Mouse (Mus musculus) spleen, postnatal 36 days (tissue): ENCODE measurements around the gene Neu4.
A peak's percentile ranks its signal among the peaks of the same experiment; 100 is the strongest.
"Not testable (repeated sequence)": the region's sequence is repeated elsewhere in the genome, so short reads cannot be mapped to it uniquely, and the experiment has no call there.

ENCODE experiments used
- DNase-seq, 2 experiments: peaks; one replicate each; pipeline ENCODE4 v3.0.0; 2022; ENCODE audit warnings: low spot score in 2 of 2, mixed read lengths in 1 of 2

Gene Neu4

DNA sequence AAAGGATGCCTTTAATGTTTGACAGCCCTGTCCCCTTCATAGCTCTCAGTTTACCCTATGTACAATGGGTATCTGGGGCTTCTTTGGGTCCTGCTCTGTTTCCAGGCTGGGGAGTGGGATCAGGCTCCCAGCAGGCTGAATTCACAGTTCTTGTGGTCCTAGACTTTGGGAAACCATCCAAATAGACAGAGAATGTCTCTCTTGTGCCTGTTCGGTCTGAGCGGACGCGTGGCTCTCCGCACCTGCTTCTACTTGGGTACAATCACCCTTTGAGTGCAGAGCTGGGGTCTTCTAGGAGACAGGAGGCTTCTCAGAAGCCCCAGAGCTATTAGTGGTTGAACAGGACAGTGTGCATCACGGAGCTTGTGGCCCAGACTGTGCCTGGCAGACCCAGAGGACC, at the start of gene Neu4:
TSS of gene Neu4 (plus strand) at position 301 of the 400 bp plus-strand sequence.
- DNase-seq = no peak

DNA sequence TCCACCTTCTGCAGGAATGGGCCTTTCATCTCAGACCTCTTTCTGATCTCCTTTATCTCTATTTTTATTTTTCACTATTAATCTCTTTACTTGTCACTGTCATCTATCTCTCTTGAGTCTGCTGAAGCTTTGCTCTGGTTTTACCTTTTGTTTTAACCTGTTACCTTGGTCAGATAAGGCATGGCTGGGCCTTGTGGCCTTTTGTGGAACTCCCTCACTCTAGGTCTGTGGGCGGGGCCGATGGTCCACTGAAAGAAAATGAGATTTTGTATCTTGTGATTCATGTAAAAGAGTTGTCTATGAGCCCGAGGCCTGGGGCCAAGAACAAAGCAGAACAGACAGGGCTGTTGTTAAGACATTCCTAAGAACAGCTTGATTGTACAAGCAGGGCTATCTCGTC, 49.5 kb upstream of the Neu4 start:
- DNase-seq = not testable (repeated sequence)

- not testable (repeated sequence) for DNase-seq
These were observed 44.5 kb upstream of the Neu4 start for GRCm38 (mm10) chr1:93975764-93976163.

- DNase-seq = not testable (repeated sequence)
These were observed 42.0 kb upstream of the Neu4 start for GRCm38 (mm10) chr1:93978287-93978686.

DNA sequence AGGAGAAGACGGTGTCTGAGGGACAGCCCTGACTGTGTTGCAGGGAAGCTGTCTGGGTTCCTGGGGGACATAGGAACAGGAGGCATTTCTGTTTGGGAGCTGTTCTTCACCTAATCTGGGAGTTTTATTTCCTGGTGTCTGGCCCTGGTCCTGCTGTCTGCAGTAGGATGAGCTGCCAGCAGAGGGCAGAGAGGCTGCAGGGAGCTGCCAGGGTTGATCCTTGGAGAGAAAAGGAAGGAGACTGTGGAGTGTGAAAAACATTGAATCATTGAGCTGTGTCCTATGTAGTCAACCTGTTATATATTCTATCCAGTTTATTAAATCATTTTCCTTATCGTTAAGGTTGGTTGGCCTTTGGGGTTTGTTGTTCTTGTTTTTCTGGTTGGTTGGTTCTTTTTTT, 39.3 kb upstream of the Neu4 start:
- not testable (repeated sequence) for DNase-seq

DNA sequence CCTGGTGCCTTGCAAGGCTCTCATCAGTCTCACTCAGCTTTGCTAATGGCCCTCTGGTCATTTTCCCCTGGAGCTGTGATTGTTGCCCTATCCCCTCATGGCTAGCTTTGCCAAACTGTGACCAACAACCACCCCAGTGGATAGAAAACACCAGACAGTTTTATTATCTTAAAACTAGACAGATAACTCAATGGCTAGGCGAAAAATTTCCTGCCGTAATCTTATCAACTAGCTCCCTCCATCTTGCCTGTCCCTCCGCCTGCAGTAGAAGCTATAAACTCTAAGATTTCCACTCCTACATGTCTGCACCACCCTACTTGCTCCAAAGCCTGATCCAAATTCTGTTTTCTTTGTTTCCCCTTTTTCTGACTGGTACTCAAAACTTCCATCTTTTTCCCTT, 34.1 kb upstream of the Neu4 start:
- DNase-seq = no peak

DNA sequence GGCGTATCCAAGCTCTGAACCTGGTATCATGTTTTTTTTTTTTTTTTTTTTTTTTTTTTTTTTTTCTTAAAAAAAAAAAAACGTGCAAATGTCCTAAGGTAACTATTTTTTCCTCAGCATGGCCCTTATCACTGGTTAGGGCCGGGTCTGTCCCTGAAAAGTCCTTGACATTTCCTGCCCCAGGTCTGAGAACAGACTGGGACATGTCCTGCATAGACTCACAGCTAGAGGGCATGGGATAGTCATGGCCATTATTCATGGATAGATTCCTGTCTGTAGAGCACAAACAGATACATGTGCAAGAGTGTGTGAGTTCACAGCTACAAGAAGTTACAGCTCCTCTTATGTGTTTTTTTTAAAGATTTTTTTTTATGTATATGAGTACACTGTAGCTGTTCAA, 31.5 kb upstream of the Neu4 start:
- DNase-seq = no peak

DNA sequence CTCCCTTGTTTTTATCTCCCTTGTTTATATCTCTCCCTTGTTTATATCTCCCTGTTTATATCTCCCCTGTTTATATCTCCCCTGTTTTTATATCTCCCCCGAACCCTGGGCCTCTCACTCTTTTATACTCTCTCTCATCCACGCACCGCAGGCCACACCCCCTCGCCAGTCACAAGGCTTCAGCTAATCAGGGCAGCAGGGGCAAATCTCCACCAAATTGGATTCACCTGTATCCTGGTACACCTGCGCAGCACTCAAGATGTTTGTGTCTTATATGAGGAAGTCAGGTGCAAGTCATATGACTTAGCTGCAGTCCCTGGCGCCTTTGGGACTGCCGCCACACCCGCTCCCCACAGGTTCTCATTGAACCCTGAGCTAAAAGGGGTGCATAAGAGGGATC, 30.0 kb upstream of the Neu4 start, which contains the start of gene Gal3st2c:
TSS of gene Gal3st2c (plus strand) at position 301 of the 400 bp plus-strand sequence.
- DNase-seq = not testable (repeated sequence)

- not testable (repeated sequence) for DNase-seq
These were observed 29.2 kb upstream of the Neu4 start for GRCm38 (mm10) chr1:93991068-93991467.

DNA sequence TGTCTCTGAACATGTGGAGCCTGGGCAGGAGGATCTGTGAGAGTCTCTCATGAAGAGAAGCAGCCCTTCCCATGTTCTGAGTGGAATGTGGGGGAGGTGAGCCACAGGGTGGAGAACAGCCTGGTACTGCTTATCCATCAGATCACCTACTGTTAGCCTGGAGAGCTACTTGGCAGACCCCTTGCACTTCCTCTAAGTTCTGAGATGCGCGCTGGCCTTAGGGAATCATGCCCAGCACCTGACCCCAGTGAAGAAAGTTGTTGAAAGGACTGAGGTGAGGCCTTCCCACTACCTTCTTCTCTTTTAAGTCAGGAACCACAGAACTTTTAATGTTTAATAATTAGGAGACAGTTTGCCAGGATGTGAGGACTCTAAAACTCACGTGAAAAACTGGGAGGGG, 28.8 kb upstream of the Neu4 start:
- DNase-seq = not testable (repeated sequence)

DNA sequence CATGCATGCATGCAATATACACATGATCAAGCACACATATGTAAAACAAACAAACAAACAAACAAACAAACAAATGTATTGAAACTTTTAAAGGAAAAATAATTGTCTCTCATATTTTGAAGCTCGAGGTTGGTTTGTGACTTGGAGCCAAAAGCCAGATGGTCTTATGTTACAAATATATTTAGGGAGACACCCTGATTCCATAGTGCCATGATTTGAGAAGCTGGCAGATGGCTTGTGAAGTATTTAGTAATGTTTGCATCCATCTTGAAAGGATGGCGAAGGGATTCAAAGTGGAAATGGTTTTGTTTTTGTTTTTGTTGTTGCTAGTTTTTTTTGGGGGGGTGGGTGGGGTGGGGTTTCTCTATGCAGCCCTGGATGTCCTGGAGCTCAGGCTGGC, 19.2 kb upstream of the Neu4 start:
- DNase-seq = no peak

DNA sequence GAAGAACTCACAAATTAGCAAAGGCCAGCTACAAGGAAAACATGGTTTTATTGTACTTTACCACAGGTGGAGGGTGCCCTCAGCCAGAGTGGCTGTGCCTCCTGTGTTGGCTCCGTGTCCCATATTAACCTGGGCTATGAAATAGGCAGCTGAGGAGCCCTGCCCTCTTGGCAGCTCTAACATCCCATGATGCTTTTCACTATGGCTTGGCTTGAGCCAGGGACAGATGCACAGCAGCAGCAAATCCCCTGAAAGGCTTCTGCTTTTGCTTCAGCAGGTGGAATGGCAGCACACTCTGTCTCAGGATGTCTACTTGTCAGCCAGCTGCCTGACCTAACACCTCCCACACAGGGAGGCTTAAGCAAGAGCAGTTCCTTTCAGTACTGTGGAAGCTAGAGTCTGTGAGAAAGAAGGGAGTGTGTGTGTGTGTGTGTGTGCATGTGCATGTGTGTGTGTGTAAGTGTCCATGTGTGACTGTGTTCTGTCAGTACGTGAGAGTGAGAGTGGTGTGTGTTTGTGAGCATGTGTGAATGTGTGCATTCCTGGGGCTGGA, 14.2 kb upstream of the Neu4 start:
- not testable (repeated sequence) for DNase-seq

DNA sequence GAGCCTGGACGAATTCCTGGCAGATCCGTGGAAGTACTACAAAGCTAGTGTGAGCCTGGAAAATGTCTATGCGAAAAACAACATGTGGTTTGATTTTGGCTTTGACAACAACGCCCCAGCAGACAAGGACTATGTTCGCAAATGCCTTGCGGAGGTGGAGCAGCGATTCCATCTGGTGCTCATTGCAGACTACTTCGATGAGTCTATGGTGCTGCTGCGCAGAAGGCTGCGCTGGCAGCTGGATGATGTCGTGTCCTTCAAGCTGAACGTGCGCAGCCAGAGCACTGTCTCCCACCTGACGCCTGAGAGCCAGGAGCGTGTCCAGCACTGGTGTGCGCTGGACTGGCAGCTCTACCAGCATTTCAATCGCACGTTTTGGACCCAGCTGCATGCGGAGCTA, 11.4 kb upstream of the Neu4 start:
- not testable (repeated sequence) for DNase-seq

GRCm38 (mm10) chr1:94011643-94012042, 8.6 kb upstream of the Neu4 start:
- DNase-seq = no peak

GRCm38 (mm10) chr1:94027506-94028108, 7.4 kb downstream of the Neu4 start:
- no peak for DNase-seq

GRCm38 (mm10) chr1:94028741-94029140, 8.5 kb downstream of the Neu4 start:
- DNase-seq = no peak

GRCm38 (mm10) chr1:94033075-94033602, 12.9 kb downstream of the Neu4 start:
- DNase-seq = no peak

GRCm38 (mm10) chr1:94034984-94035743, 14.9 kb downstream of the Neu4 start:
- peak; percentile 72 to 74 for DNase-seq

- DNase-seq = no peak
These were observed 20.1 kb downstream of the Neu4 start for GRCm38 (mm10) chr1:94040391-94040790.

DNA sequence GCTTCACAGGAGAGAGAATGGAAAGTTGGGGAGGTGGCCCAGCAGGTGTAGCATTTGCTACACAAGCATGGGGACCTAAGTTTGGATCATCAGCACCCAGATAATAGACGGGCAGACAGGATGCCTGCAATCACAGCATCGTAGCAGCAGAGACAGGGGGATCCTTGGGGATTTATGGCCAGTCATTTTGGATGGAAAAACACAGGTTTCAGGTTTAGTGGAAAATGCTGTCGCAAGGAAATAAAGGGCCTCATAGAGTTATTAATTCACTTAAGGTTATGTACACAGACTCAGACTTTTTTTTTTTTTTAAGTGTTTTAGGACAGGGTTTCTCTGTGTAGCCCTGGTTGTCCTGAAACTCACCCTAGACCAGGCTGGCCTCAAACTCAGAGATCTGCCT, 25.3 kb downstream of the Neu4 start:
- DNase-seq = no peak

DNA sequence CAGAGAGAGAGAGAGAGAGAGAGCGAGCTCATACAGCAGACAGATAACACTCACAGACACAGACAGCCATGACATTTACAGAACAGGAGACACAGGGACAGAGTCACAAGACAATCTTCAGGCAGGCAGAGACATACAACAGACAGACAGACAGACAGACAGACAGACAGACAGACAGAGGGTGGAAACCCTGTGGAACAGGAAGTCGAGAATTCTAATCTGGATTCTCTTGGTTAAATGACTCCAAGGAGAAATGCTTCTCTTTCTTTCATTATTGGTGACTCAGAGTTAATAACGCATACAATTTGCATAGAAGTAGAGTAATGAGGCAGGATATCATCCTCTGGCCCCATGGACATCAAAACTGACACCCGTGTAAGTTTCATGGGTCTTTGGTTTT, 26.3 kb downstream of the Neu4 start:
- no peak for DNase-seq

DNA sequence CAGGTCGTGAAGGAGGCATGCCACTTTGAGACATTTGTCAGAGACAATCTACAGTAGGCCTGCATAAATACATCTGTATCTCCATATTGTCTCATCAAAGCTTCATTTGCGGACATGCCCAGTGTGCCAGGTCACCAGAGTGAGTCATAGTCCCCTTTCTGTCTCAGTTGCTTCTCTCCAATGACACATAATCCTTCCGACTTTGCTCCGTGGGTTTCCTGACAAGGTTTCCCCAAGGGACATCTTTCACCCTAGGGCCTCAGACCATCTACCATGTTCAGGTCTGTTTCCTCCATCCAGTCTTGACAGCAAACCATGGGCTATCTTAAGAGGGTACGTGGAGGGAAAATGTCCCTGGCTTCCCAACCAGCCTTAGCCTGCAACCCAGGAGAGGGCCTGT, 30.9 kb downstream of the Neu4 start:
- DNase-seq = no peak

DNA sequence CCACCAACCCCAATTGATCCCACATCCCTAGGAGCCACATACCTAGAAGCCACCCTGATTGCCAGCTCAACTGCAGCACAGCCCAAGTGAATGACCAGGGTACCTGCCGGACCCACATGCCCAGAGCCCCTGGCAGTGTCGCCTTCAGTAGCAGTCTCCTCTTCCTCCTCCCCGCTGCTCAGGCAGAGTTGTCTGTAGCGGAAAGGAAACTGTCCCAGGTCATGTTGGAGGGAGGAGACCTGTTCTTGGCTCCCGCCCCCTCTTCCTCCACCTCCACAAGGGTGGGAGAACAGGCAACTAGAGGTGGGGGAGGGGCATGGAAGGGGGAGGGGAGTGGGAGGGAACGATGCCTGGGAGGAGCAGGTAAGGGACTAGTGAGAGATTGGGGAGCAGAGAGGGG, 32.1 kb downstream of the Neu4 start, which contains the start of gene Pdcd1:
TSS of gene Pdcd1 (minus strand) at position 181 of the 400 bp plus-strand sequence.
- DNase-seq = no peak
